Mouse (Mus musculus) forebrain, embryonic 16.5 days (tissue): Measurements from ENCODE around the gene Cel. TPM values are rescaled to one million over a fixed set of nuclear protein-coding genes. Genes with fewer than 3 reads are reported as not detected.

ENCODE experiments used
- ATAC-seq: fragments of 200-750 bp; cut with Nextera tagmentation; 2 replicates; pipeline ENCODE4 v1.8.0; 2017; ENCODE audit warnings: mild to moderate bottlenecking, moderate library complexity
- H3K27ac ChIP-seq: fragments of 300-500 bp; sonication (generic); 2 replicates; pipeline ENCODE4 v1.5.1; 2014; ENCODE audit warnings: low read length, control low read depth
- H3K27me3 ChIP-seq: fragments of 300-500 bp; sonication (generic); replicated peaks from 2 replicates; pipeline ENCODE4 v1.6.1; 2014; ENCODE audit warnings: low read length; ENCODE audit not compliant: control insufficient read depth, insufficient read depth
- H3K36me3 ChIP-seq: fragments of 300-500 bp; sonication (generic); 2 replicates; pipeline ENCODE4 v1.6.1; 2014; ENCODE audit not compliant: control insufficient read depth, insufficient read depth
- H3K4me1 ChIP-seq: fragments of 300-500 bp; sonication (generic); replicated peaks from 2 replicates; pipeline ENCODE4 v1.6.1; 2014; ENCODE audit warnings: low read length; ENCODE audit not compliant: control insufficient read depth, insufficient read depth
- H3K4me2 ChIP-seq: fragments of 300-500 bp; sonication (generic); 2 replicates; pipeline ENCODE4 v1.6.1; 2014; ENCODE audit warnings: mild to moderate bottlenecking, low read length, control low read depth
- H3K4me3 ChIP-seq: fragments of 300-500 bp; sonication (generic); replicated peaks from 2 replicates; pipeline ENCODE4 v1.5.1; 2014; ENCODE audit warnings: mild to moderate bottlenecking, low read length, control low read depth
- H3K9ac ChIP-seq: fragments of 300-500 bp; sonication (generic); replicated peaks from 2 replicates; pipeline ENCODE4 v1.6.1; 2014; ENCODE audit warnings: low read depth, low read length, control low read depth
- H3K9me3 ChIP-seq: fragments of 300-500 bp; sonication (generic); 2 replicates; pipeline ENCODE4 v1.6.1; 2016; ENCODE audit warnings: low read length; ENCODE audit not compliant: control insufficient read depth
- WGBS: fragments of 180-500 bp; shearing (Covaris S2); extraction: QIAGEN DNeasy Blood & Tissue Kit; methylation state at CpG from one replicate; pipeline ENCODE4 v1.1.7; 2014; 5-methylcytosine and 5-hydroxymethylcytosine counted together
- polyA plus RNA-seq: library from polyadenylated mRNA; unstranded; fragments of >200 nt; fragmentation: Nextera tagmentation; extraction: Ambion mirVana; gene quantifications from 2 replicates; pipeline ENCODE4 v1.2.1, GENCODE M21; 2015

Cel gene
- not detected in 2 replicates for polyA plus RNA-seq

DNA sequence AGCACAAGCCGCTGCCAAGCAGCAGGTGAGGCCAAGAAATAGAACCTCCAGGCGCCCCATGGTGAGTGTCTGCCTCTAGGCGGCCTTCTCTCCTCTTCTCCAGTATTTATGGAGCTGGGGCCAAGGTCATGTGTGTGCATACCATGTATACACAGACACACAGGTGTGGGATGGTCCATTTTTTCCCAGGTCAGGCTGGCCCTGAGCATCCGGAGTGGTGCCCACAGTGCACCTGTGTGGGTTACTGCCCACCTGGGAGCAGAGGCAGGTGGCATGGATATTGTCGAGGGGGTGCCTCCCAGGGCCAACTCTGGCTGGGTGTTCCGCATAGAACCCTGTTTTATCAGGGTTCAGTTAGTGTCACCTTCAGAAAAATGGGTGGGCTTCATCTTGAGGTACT is at the start of gene Cel:
Cel (minus strand) TSS at position 101 of the 400 bp plus-strand sequence.
- no peaks in the 10 kb centered on the region for H3K9me3 ChIP-seq
- H3K4me2 ChIP-seq, result no peak within 1 kb of the TSS
- H3K36me3 ChIP-seq, result peaks cover 16% of the 10 kb centered on the region; the same call in 1 of the 2 replicates
- H3K4me3 ChIP-seq, result no peak within 1 kb of the TSS
- no peak for ATAC-seq
- no peaks in the 10 kb centered on the region for H3K4me1 ChIP-seq
- no peak within 1 kb of the TSS for H3K9ac ChIP-seq
- 67% methylated on average over 6 of the region's 6 CpGs for WGBS
- no peaks in the 10 kb centered on the region for H3K27me3 ChIP-seq
- no peak within 1 kb of the TSS for H3K27ac ChIP-seq

GRCm38 (mm10) chr2:28612436-28613063 is 49.3 kb upstream of the Cel start:
- H3K27ac ChIP-seq, result no peak overlapping the region
- H3K9ac ChIP-seq, result no peak overlapping the region
- no peak overlapping the region for H3K4me2 ChIP-seq
- H3K27me3 ChIP-seq, result 0 out of 2 replicates have a peak, but pooled peaks cover 2% of the 10 kb centered on the region
- H3K9me3 ChIP-seq, result no peaks in the 10 kb centered on the region
- H3K4me1 ChIP-seq, result no peaks in the 10 kb centered on the region
- WGBS, result 65% methylated on average over 10 of the region's 10 CpGs
- H3K4me3 ChIP-seq, result no peak overlapping the region
- H3K36me3 ChIP-seq, result no peaks in the 10 kb centered on the region
- no peak for ATAC-seq

DNA sequence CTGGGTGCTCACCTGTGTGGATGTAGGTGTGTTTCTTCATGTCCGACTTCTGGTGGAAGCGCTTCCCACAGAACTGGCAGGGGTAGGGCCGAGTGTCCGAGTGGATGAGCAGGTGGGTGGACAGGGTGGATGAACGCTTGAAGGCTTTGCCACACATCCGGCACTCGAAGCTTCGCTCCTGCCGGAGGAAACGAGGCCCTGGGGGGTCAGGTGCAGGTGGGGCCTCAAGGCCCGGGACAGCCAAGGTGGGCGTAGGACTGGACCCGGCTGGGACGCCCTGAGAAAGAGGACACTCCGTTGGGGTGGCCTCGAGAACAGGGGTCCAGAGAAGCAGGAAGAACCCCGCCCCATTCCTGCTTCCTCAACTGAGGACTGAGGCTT is 48.2 kb upstream of the Cel start:
- no peaks in the 10 kb centered on the region for H3K4me1 ChIP-seq
- no peaks in the 10 kb centered on the region for H3K36me3 ChIP-seq
- no peak overlapping the region for H3K4me3 ChIP-seq
- 0 out of 2 replicates have a peak, but pooled peaks cover 2% of the 10 kb centered on the region for H3K27me3 ChIP-seq
- H3K9me3 ChIP-seq, result no peaks in the 10 kb centered on the region
- no peak overlapping the region for H3K4me2 ChIP-seq
- no peak overlapping the region for H3K27ac ChIP-seq
- no peak for ATAC-seq
- 87% methylated on average over 17 of the region's 17 CpGs for WGBS
- no peak overlapping the region for H3K9ac ChIP-seq

GRCm38 (mm10) chr2:28610716-28611406 is 47.7 kb upstream of the Cel start:
- Histone ChIP-seq H3K36me3 (no peaks in the 10 kb centered on the region), H3K4me1 (no peaks in the 10 kb centered on the region), H3K4me3 (no peak overlapping the region), H3K9me3 (no peaks in the 10 kb centered on the region), H3K9ac (no peak overlapping the region), H3K27ac (no peak overlapping the region), H3K4me2 (no peak overlapping the region), H3K27me3 (0 out of 2 replicates have a peak, but pooled peaks cover 2% of the 10 kb centered on the region)
- ATAC-seq, result no peak
- 71% methylated on average over 12 of the region's 12 CpGs for WGBS

GRCm38 (mm10) chr2:28609851-28610250 is 46.6 kb upstream of the Cel start:
- Histone ChIP-seq H3K36me3 (no peaks in the 10 kb centered on the region), H3K4me2 (no peak overlapping the region), H3K4me3 (no peak overlapping the region), H3K27me3 (0 out of 2 replicates have a peak, but pooled peaks cover 2% of the 10 kb centered on the region), H3K4me1 (no peaks in the 10 kb centered on the region), H3K27ac (no peak overlapping the region), H3K9me3 (no peaks in the 10 kb centered on the region), H3K9ac (no peak overlapping the region)
- 88% methylated on average over 10 of the region's 10 CpGs for WGBS
- no peak for ATAC-seq

GRCm38 (mm10) chr2:28607341-28608165 is 44.4 kb upstream of the Cel start:
- Histone ChIP-seq H3K36me3 (no peaks in the 10 kb centered on the region), H3K9me3 (no peaks in the 10 kb centered on the region), H3K4me1 (no peaks in the 10 kb centered on the region), H3K4me2 (no peak overlapping the region), H3K27me3 (no peaks in the 10 kb centered on the region), H3K9ac (no peak overlapping the region), H3K27ac (no peak overlapping the region), H3K4me3 (no peak overlapping the region)
- 50% methylated on average over 10 of the region's 10 CpGs for WGBS
- no peak for ATAC-seq

GRCm38 (mm10) chr2:28606601-28607340 is 43.6 kb upstream of the Cel start:
- no peaks in the 10 kb centered on the region for H3K4me1 ChIP-seq
- H3K9ac ChIP-seq, result no peak overlapping the region
- no peak for ATAC-seq
- no peaks in the 10 kb centered on the region for H3K27me3 ChIP-seq
- H3K27ac ChIP-seq, result no peak overlapping the region
- no peak overlapping the region for H3K4me2 ChIP-seq
- no peaks in the 10 kb centered on the region for H3K9me3 ChIP-seq
- H3K36me3 ChIP-seq, result no peaks in the 10 kb centered on the region
- no peak overlapping the region for H3K4me3 ChIP-seq
- WGBS, result 66% methylated on average over 8 of the region's 8 CpGs

GRCm38 (mm10) chr2:28605789-28606541 is 42.8 kb upstream of the Cel start:
- Histone ChIP-seq H3K4me3 (no peak overlapping the region), H3K27ac (no peak overlapping the region), H3K4me2 (no peak overlapping the region), H3K9me3 (no peaks in the 10 kb centered on the region), H3K27me3 (no peaks in the 10 kb centered on the region), H3K4me1 (no peaks in the 10 kb centered on the region), H3K36me3 (no peaks in the 10 kb centered on the region), H3K9ac (no peak overlapping the region)
- 73% methylated on average over 14 of the region's 14 CpGs for WGBS
- no peak for ATAC-seq
